Mouse (Mus musculus) forebrain, embryonic 15.5 days (tissue): ENCODE measurements around the gene Camsap2. TPM values are rescaled to one million over a fixed set of nuclear protein-coding genes. Genes with fewer than 3 reads are reported as not detected.

Experiments used
- ATAC-seq: fragments of 200-750 bp; cut with Nextera tagmentation; replicated peaks from 2 replicates; pipeline ENCODE4 v1.8.0; 2017; ENCODE audit warnings: mild to moderate bottlenecking, moderate TSS enrichment, moderate library complexity
- H3K27ac ChIP-seq: fragments of 300-500 bp; sonication (generic); replicated peaks from 2 replicates; pipeline ENCODE4 v1.5.1; 2015; ENCODE audit warnings: mild to moderate bottlenecking, inconsistent platforms
- H3K27me3 ChIP-seq: fragments of 300-500 bp; sonication (generic); 2 replicates; pipeline ENCODE4 v1.6.1; 2015; ENCODE audit warnings: inconsistent platforms
- H3K36me3 ChIP-seq: fragments of 300-500 bp; sonication (generic); 2 replicates; pipeline ENCODE4 v1.6.1; 2015; ENCODE audit warnings: mild to moderate bottlenecking, inconsistent platforms
- H3K4me1 ChIP-seq: fragments of 300-500 bp; sonication (generic); 2 replicates; pipeline ENCODE4 v1.6.1; 2015; ENCODE audit warnings: inconsistent platforms
- H3K4me2 ChIP-seq: fragments of 300-500 bp; sonication (generic); replicated peaks from 2 replicates; pipeline ENCODE4 v1.6.1; 2015; ENCODE audit warnings: mild to moderate bottlenecking, inconsistent platforms
- H3K4me3 ChIP-seq: fragments of 300-500 bp; sonication (generic); 2 replicates; pipeline ENCODE4 v1.5.1; 2015; ENCODE audit warnings: mild to moderate bottlenecking, inconsistent platforms
- H3K9ac ChIP-seq: fragments of 300-500 bp; sonication (generic); replicated peaks from 2 replicates; pipeline ENCODE4 v1.6.1; 2015; ENCODE audit warnings: mild to moderate bottlenecking, inconsistent platforms
- H3K9me3 ChIP-seq: fragments of 300-500 bp; sonication (generic); 2 replicates; pipeline ENCODE4 v1.6.1; 2016; ENCODE audit warnings: inconsistent platforms
- WGBS: fragments of 180-500 bp; shearing (Covaris S2); methylation state at CpG from one replicate; pipeline ENCODE4 v1.1.7; 2015; ENCODE audit warnings: mixed read lengths; 5-methylcytosine and 5-hydroxymethylcytosine counted together
- polyA plus RNA-seq: library from polyadenylated mRNA; unstranded; fragments of >200 nt; fragmentation: Nextera tagmentation; extraction: Ambion mirVana; gene quantifications from 2 replicates; pipeline ENCODE4 v1.2.1, GENCODE M21; 2015

Camsap2 gene
- 27.8 and 27.9 TPM in 2 replicates for polyA plus RNA-seq

DNA sequence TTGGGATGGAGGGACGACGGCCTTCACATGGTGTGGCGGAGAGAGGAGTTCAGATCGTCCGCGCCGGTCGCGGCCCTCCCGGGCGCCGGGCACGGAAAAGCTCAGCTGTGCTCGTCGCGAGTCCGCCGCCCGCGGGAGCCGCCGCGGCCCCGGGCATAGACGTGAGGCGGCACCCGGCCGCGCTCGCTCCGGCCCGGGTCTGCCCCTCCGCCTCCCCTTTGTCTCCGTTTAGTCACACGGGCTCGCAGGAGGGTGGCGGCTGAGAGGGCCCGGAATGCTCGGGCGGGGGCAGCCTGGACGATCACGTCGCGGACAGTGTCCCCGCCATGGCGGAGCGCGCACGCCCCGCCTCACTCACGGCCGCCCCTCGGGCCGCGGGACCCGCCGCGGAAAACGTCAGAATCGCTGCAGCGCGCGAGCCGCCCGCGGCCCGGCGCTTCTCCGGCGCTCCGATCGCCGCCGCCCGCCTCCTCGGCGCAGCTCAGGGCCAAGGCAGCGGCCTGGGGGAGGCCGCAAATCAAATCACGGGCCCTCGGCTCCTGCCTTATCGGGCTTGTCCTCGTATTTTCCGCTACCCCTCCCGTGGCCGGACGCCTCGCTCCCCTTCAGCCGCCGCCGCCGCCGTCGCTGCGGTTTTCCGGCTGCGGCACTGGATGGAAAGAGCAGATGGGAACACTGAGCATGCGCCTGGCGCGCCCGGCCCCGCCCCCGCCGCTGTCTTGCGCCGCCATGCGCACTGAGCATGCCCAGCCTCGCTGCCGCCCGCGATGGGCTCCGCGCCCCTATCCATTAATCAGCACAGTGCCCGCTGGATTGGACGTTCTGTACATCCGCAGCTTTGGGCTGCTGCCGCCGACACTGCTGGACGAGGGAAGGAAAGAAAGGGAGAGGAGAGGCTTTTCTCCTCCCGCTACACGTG, at the start of gene Camsap2:
Camsap2 (minus strand) TSS at position 651 of the 919 bp plus-strand sequence.
- H3K4me3 ChIP-seq = peak within 1 kb of the TSS; percentile 81
- peaks cover 42% of the 10 kb centered on the region for H3K4me1 ChIP-seq
- peak; percentile 99 for ATAC-seq
- no peaks in the 10 kb centered on the region for H3K27me3 ChIP-seq
- no peaks in the 10 kb centered on the region for H3K9me3 ChIP-seq
- H3K4me2 ChIP-seq = peak within 1 kb of the TSS; percentile 68
- H3K9ac ChIP-seq = peak within 1 kb of the TSS; percentile 85
- peak within 1 kb of the TSS; percentile 98 for H3K27ac ChIP-seq
- no peaks in the 10 kb centered on the region for H3K36me3 ChIP-seq
- WGBS = under 1% methylated on average over 94 of the region's 121 CpGs

GRCm38 (mm10) chr1:136395073-136395472, 49.2 kb upstream of the Camsap2 start:
- H3K9ac ChIP-seq = no peak overlapping the region
- peak overlapping the region; percentile 36; the same call in 1 of the 2 replicates for H3K4me2 ChIP-seq
- H3K36me3 ChIP-seq = no peaks in the 10 kb centered on the region
- no peak overlapping the region for H3K27ac ChIP-seq
- no peak overlapping the region for H3K4me3 ChIP-seq
- no peaks in the 10 kb centered on the region for H3K9me3 ChIP-seq
- no peak for ATAC-seq
- H3K4me1 ChIP-seq = no peaks in the 10 kb centered on the region
- no peaks in the 10 kb centered on the region for H3K27me3 ChIP-seq
- WGBS = 41% methylated on average over 5 of the region's 5 CpGs

DNA sequence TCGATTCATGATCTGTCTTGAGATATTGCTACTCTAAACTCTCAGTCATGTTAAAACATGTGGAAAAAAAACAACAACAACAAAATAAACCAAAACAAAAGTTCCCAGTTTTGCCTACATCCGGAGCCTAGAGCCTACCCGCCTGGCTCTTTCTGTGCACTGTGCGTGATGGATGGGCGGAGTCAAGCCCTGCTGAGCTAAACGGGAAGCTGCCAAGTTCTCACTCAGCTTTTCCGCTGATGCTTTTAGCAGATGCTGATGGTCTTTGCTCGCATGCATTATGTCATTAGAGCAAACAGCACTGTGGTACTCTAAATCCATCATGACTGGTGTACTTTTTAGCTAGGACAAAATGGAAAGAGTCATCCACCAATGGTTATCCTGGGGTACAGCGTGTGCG, 48.6 kb upstream of the Camsap2 start:
- Histone ChIP-seq H3K4me2 (peak overlapping the region; percentile 36), H3K36me3 (no peaks in the 10 kb centered on the region), H3K4me1 (no peaks in the 10 kb centered on the region), H3K9ac (no peak overlapping the region), H3K9me3 (no peaks in the 10 kb centered on the region), H3K27me3 (no peaks in the 10 kb centered on the region), H3K27ac (no peak overlapping the region), H3K4me3 (no peak overlapping the region)
- 30% methylated on average over 10 of the region's 10 CpGs for WGBS
- peak; percentile 71 for ATAC-seq

- H3K9me3 ChIP-seq = no peaks in the 10 kb centered on the region
- no peak overlapping the region for H3K4me3 ChIP-seq
- no peak overlapping the region for H3K27ac ChIP-seq
- no peak overlapping the region for H3K4me2 ChIP-seq
- no peaks in the 10 kb centered on the region for H3K36me3 ChIP-seq
- H3K4me1 ChIP-seq = no peaks in the 10 kb centered on the region
- WGBS = 44% methylated on average over 5 of the region's 6 CpGs
- no peaks in the 10 kb centered on the region for H3K27me3 ChIP-seq
- no peak overlapping the region for H3K9ac ChIP-seq
- no peak for ATAC-seq
These were observed 41.0 kb upstream of the Camsap2 start for GRCm38 (mm10) chr1:136386914-136387313.

- Histone ChIP-seq H3K9ac (no peak overlapping the region), H3K27ac (no peak overlapping the region), H3K9me3 (no peaks in the 10 kb centered on the region), H3K4me2 (no peak overlapping the region), H3K36me3 (no peaks in the 10 kb centered on the region), H3K27me3 (no peaks in the 10 kb centered on the region), H3K4me3 (no peak overlapping the region), H3K4me1 (no peaks in the 10 kb centered on the region)
- WGBS = 78% methylated on average over 5 of the region's 5 CpGs
- no peak for ATAC-seq
These were observed 35.7 kb upstream of the Camsap2 start for GRCm38 (mm10) chr1:136381583-136381982.

GRCm38 (mm10) chr1:136381169-136381568, 35.3 kb upstream of the Camsap2 start:
- no peaks in the 10 kb centered on the region for H3K4me1 ChIP-seq
- H3K36me3 ChIP-seq = no peaks in the 10 kb centered on the region
- no peaks in the 10 kb centered on the region for H3K27me3 ChIP-seq
- H3K9ac ChIP-seq = no peak overlapping the region
- H3K4me3 ChIP-seq = no peak overlapping the region
- no peak for ATAC-seq
- no peak overlapping the region for H3K4me2 ChIP-seq
- no peak overlapping the region for H3K27ac ChIP-seq
- 71% methylated on average over 6 of the region's 6 CpGs for WGBS
- H3K9me3 ChIP-seq = no peaks in the 10 kb centered on the region

GRCm38 (mm10) chr1:136380606-136381005, 34.7 kb upstream of the Camsap2 start:
- H3K9ac ChIP-seq = no peak overlapping the region
- no peaks in the 10 kb centered on the region for H3K36me3 ChIP-seq
- no peak overlapping the region for H3K4me3 ChIP-seq
- no peaks in the 10 kb centered on the region for H3K9me3 ChIP-seq
- no peaks in the 10 kb centered on the region for H3K4me1 ChIP-seq
- ATAC-seq = no peak
- 92% methylated on average over 8 of the region's 8 CpGs for WGBS
- H3K27ac ChIP-seq = no peak overlapping the region
- H3K4me2 ChIP-seq = no peak overlapping the region
- no peaks in the 10 kb centered on the region for H3K27me3 ChIP-seq

DNA sequence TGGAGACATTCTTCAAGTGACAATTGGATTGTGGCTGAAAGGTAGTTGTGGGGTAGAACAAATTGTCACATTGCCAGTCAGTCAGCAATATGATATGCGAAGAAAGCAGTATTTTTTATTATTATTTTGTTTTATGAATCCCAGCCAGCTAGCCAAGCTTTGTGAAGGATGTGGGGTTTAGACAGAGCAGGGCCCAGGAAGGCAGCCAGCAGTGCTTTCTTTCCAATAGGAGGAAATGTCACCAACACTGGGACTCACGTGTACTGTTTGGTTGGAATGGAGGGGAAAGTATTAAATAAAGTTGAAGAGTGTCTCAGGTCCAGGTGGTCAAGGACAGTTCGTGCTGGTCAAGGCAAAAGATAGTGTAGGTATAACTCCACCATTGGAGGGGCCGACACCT, 34.3 kb upstream of the Camsap2 start:
- H3K9ac ChIP-seq = no peak overlapping the region
- H3K4me2 ChIP-seq = no peak overlapping the region
- H3K36me3 ChIP-seq = no peaks in the 10 kb centered on the region
- WGBS = 85% methylated on average over 4 of the region's 4 CpGs
- H3K4me3 ChIP-seq = no peak overlapping the region
- no peaks in the 10 kb centered on the region for H3K27me3 ChIP-seq
- no peaks in the 10 kb centered on the region for H3K9me3 ChIP-seq
- no peak overlapping the region for H3K27ac ChIP-seq
- no peaks in the 10 kb centered on the region for H3K4me1 ChIP-seq
- ATAC-seq = no peak

DNA sequence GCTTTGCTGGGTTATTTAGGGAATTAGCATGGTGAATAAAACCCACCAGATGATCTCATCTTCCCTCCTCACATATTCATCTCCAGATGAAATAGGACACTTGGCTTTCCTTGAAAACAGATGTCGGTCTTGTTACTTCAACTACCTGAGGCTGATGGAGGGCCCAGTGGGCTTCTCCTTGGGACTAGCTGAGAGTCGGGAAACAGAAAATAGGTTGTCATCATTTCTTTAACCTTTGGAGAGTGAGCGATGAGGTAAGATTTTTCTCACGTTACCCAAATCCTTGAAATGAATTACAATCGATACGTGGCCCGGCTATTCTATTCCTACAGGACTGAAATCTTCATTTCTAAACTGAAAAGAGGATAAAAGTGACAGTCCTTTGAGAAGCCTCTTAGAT, 33.4 kb upstream of the Camsap2 start:
- WGBS = 92% methylated on average over 7 of the region's 7 CpGs
- H3K27me3 ChIP-seq = no peaks in the 10 kb centered on the region

DNA sequence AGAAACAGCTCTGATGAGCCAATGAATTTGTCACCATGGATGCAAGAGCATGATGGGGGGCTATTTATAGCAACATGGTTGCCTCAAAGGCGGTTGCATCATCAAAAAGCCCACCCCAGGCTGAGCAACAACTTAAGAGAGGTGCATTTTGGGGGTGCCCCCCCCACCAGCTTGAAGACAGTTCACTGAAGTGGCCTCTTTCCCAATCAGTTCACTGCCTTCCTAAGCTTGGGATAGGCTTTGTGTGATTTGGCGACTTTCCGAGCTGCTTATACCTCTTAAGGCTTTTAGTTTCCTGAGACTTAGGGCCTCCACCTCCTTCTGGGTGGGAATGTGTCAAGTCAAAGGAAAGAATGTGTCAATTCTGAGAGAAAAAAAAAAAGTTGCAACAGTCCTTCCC, 20.1 kb upstream of the Camsap2 start:
- Histone ChIP-seq H3K27ac (no peak overlapping the region), H3K36me3 (no peaks in the 10 kb centered on the region), H3K4me3 (no peak overlapping the region), H3K9me3 (no peaks in the 10 kb centered on the region), H3K27me3 (no peaks in the 10 kb centered on the region), H3K9ac (no peak overlapping the region), H3K4me2 (no peak overlapping the region), H3K4me1 (peaks cover 14% of the 10 kb centered on the region)
- WGBS = 70% methylated on average over 3 of the region's 3 CpGs
- ATAC-seq = no peak

More for the DNA sequence above, 33.4 kb upstream of the Camsap2 start:
- no peak for ATAC-seq
- Histone ChIP-seq H3K4me2 (no peak overlapping the region), H3K9ac (no peak overlapping the region), H3K9me3 (no peaks in the 10 kb centered on the region), H3K4me3 (no peak overlapping the region), H3K36me3 (no peaks in the 10 kb centered on the region), H3K27ac (no peak overlapping the region), H3K4me1 (no peaks in the 10 kb centered on the region)

GRCm38 (mm10) chr1:136364711-136365110, 18.8 kb upstream of the Camsap2 start:
- Histone ChIP-seq H3K4me1 (peaks cover 16% of the 10 kb centered on the region), H3K9ac (no peak overlapping the region), H3K9me3 (no peaks in the 10 kb centered on the region), H3K36me3 (no peaks in the 10 kb centered on the region), H3K4me3 (no peak overlapping the region), H3K4me2 (no peak overlapping the region), H3K27me3 (no peaks in the 10 kb centered on the region), H3K27ac (no peak overlapping the region)
- 50% methylated on average over 19 of the region's 19 CpGs for WGBS
- no peak for ATAC-seq

GRCm38 (mm10) chr1:136363035-136363434, 17.1 kb upstream of the Camsap2 start:
- no peak overlapping the region for H3K4me2 ChIP-seq
- H3K9ac ChIP-seq = no peak overlapping the region
- 0 out of 2 replicates have a peak overlapping the region, but pooled peaks have one; percentile 45 for H3K27ac ChIP-seq
- no peak for ATAC-seq
- H3K9me3 ChIP-seq = no peaks in the 10 kb centered on the region
- H3K27me3 ChIP-seq = no peaks in the 10 kb centered on the region
- no peak overlapping the region for H3K4me3 ChIP-seq
- 31% methylated on average over 6 of the region's 6 CpGs for WGBS
- no peaks in the 10 kb centered on the region for H3K36me3 ChIP-seq
- peaks cover 16% of the 10 kb centered on the region for H3K4me1 ChIP-seq
